8 mouse cellular contexts compared by ENCODE assay signal in genomic region chr1:189080797-189081196, GRCm38 (mm10).
DNase-seq lines count a peak whose midpoint lies in the region; ATAC-seq and TF ChIP-seq lines count a peak whose summit lies in the region.

No protein-coding gene starts in this region.

- no peak overlapping the region for H3K27ac ChIP-seq in midbrain, embryonic 12.5 days (replicated peaks)
- no peak overlapping the region for H3K27ac ChIP-seq in testis, adult 2 months (ENCODE audit: control insufficient read depth, insufficient read depth, low read depth, low read length)

- H3K4me3 ChIP-seq in midbrain, embryonic 12.5 days = no peak overlapping the region
- H3K4me3 ChIP-seq in testis, adult 2 months (ENCODE audit: control insufficient read depth, low read depth, low read length) = no peak overlapping the region

- H3K4me2 ChIP-seq in midbrain, embryonic 12.5 days (replicated peaks) = no peak overlapping the region

- H3K9ac ChIP-seq in midbrain, embryonic 12.5 days (replicated peaks) = no peak overlapping the region

- intact Hi-C loops in gastrocnemius, postnatal 14 days (cut with DNase I; ENCODE audit: low total_unique reads) = no loop called here
- intact Hi-C loops in left cerebral cortex, postnatal 4 days (cut with DNase I) = no loop called here

- no peaks in the 10 kb centered on the region for H3K27me3 ChIP-seq in midbrain, embryonic 12.5 days
- H3K27me3 ChIP-seq in testis, adult 2 months (ENCODE audit: control insufficient read depth, insufficient read depth, low read length) = no peaks in the 10 kb centered on the region

- no peaks in the 10 kb centered on the region for H3K4me1 ChIP-seq in midbrain, embryonic 12.5 days
- H3K4me1 ChIP-seq in testis, adult 2 months (ENCODE audit: control insufficient read depth, insufficient read depth, low read length) = peaks cover 2% of the 10 kb centered on the region

- peak; percentile 49 for ATAC-seq in midbrain, embryonic 12.5 days (ENCODE audit: low FRiP score, low read depth)

- H3K36me3 ChIP-seq in midbrain, embryonic 12.5 days = no peaks in the 10 kb centered on the region
- H3K36me3 ChIP-seq in testis, adult 2 months (ENCODE audit: control insufficient read depth, insufficient read depth, low read length) = no peaks in the 10 kb centered on the region

- TF ChIP-seq CTCF in testis, adult 2 months (IDR thresholded peaks at IDR 0.05; ENCODE audit: control insufficient read depth, insufficient read depth, insufficient replicate concordance, low read depth, low read length) = peak; percentile 96

- 0 out of 2 replicates have a peak, but pooled peaks cover 3% of the 10 kb centered on the region for H3K9me3 ChIP-seq in midbrain, embryonic 12.5 days

- 0 out of 2 replicates have a peak, but pooled peaks have one; percentile 22 for TF ChIP-seq POLR2A in testis, adult 2 months (IDR thresholded peaks at IDR 0.05; ENCODE audit: control insufficient read depth, low read depth, low read length)

- peak; percentile 23 for DNase-seq in ovary, adult 18-20 months (ENCODE audit: low spot score)
- DNase-seq in ovary, postnatal 10 days (ENCODE audit: low spot score) = no peak
- peak; percentile 37 to 44 for DNase-seq in cerebellum, postnatal 36 days
- DNase-seq in gastrocnemius, postnatal 14 days = peak; percentile 68
- DNase-seq in induced T-regulatory cell, adult 2 months (ENCODE audit: low read depth) = peak; percentile 22
- peak; percentile 76 for DNase-seq in left cerebral cortex, postnatal 4 days

- WGBS in midbrain, embryonic 12.5 days = 18% methylated on average over 9 of the region's 9 CpGs
